Mouse (Mus musculus): Measurements from ENCODE around the gene Tmem14c.

- TF ChIP-seq CTCF (IDR thresholded peaks at IDR 0.05; ENCODE audit: low read depth) = no peak
- no peak for TF ChIP-seq EP300 (IDR thresholded peaks at IDR 0.05; ENCODE audit: low read depth)
Measured at GRCm38 (mm10) chr13:40986081-40986480, 30.0 kb upstream of the Tmem14c start.

Data from heart, postnatal 0 days (tissue).